Mouse (Mus musculus) cerebellum, adult 2 months (tissue): ENCODE results near the gene Tln2.

Experiments used
- CTCF ChIP-seq: fragments of 200-500 bp; IDR thresholded peaks from 2 replicates; pipeline ENCODE4 v1.5.1; 2011; ENCODE audit warnings: low read depth, mild to moderate bottlenecking, control low read depth, low read length, moderate library complexity, borderline replicate concordance; ENCODE audit not compliant: insufficient read depth
- POLR2A ChIP-seq: fragments of 200-500 bp; IDR thresholded peaks from 2 replicates; pipeline ENCODE4 v1.6.1; 2011; ENCODE audit warnings: low read length, control low read depth, borderline replicate concordance; ENCODE audit not compliant: insufficient read depth

DNA sequence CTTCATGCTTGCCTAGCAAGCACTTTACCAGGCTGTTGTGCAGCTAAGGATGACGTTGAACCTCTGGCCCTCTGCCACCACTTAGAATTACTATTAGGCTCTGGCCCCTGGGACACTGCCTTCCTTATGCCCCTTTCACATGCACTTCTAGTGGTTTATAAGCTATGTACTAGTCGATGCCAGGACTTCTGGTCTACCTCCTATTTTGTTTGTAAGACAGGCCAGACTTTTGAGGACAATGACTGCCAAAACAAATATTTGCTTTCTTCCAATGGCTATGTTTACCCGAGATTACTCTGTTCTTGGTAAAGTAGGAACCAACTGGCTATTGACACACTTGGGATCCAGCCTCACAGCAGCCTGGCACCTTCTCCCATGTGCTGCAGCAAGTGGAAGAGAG, 82.1 kb downstream of the Tln2 start:
- TF ChIP-seq POLR2A = no peak
- no peak for TF ChIP-seq CTCF
